Mouse (Mus musculus) lung, embryonic 14.5 days (tissue): Measurements from ENCODE around the gene Bhlhe40. TPM values are rescaled to one million over a fixed set of nuclear protein-coding genes. Genes with fewer than 3 reads are reported as not detected.

Experiments used
- ATAC-seq: fragments of 200-750 bp; cut with Nextera tagmentation; 2 replicates; pipeline ENCODE4 v1.8.0; 2017; ENCODE audit warnings: mild to moderate bottlenecking, moderate TSS enrichment, moderate library complexity; ENCODE audit not compliant: insufficient read depth
- DNase-seq: peaks from one replicate; pipeline ENCODE4 v3.0.0-alpha.2; 2015
- H3K27ac ChIP-seq: fragments of 300-500 bp; sonication (generic); 2 replicates; pipeline ENCODE4 v1.5.1; 2014; ENCODE audit warnings: low read depth, mild to moderate bottlenecking, moderate library complexity
- H3K27me3 ChIP-seq: fragments of 300-500 bp; sonication (generic); 2 replicates; pipeline ENCODE4 v1.6.1; 2014; ENCODE audit warnings: low read length, control low read depth; ENCODE audit not compliant: insufficient read depth
- H3K36me3 ChIP-seq: fragments of 300-500 bp; sonication (generic); 2 replicates; pipeline ENCODE4 v1.6.1; 2014; ENCODE audit warnings: control low read depth; ENCODE audit not compliant: insufficient read depth
- H3K4me1 ChIP-seq: fragments of 300-500 bp; sonication (generic); 2 replicates; pipeline ENCODE4 v1.6.1; 2014; ENCODE audit warnings: antibody characterized with exemption, control low read depth; ENCODE audit not compliant: insufficient read depth
- H3K4me2 ChIP-seq: fragments of 300-500 bp; sonication (generic); 2 replicates; pipeline ENCODE4 v1.6.1; 2014; ENCODE audit warnings: mild to moderate bottlenecking
- H3K4me3 ChIP-seq: fragments of 300-500 bp; sonication (generic); 2 replicates; pipeline ENCODE4 v1.5.1; 2014; ENCODE audit warnings: low read depth, low read length
- H3K9ac ChIP-seq: fragments of 300-500 bp; sonication (generic); 2 replicates; pipeline ENCODE4 v1.6.1; 2014
- H3K9me3 ChIP-seq: fragments of 300-500 bp; sonication (generic); 2 replicates; pipeline ENCODE4 v1.6.1; 2016; ENCODE audit warnings: low read depth, low read length, control low read depth
- CTCF ChIP-seq: IDR thresholded peaks from 2 replicates; pipeline ENCODE4 v1.5.1; 2016; ENCODE audit warnings: antibody characterized with exemption, low read depth
- WGBS: fragments of 180-500 bp; shearing (Covaris S2); extraction: QIAGEN DNeasy Blood & Tissue Kit; methylation state at CpG from one replicate; pipeline ENCODE4 v1.1.7; 2014; 5-methylcytosine and 5-hydroxymethylcytosine counted together
- polyA plus RNA-seq: library from polyadenylated mRNA; unstranded; fragments of >200 nt; fragmentation: Nextera tagmentation; extraction: Ambion mirVana; gene quantifications from 2 replicates; pipeline ENCODE4 v1.2.1, GENCODE M21; 2014

Bhlhe40 gene
- polyA plus RNA-seq, 1 experiment from 2014 or later: 8.8 TPM

DNA sequence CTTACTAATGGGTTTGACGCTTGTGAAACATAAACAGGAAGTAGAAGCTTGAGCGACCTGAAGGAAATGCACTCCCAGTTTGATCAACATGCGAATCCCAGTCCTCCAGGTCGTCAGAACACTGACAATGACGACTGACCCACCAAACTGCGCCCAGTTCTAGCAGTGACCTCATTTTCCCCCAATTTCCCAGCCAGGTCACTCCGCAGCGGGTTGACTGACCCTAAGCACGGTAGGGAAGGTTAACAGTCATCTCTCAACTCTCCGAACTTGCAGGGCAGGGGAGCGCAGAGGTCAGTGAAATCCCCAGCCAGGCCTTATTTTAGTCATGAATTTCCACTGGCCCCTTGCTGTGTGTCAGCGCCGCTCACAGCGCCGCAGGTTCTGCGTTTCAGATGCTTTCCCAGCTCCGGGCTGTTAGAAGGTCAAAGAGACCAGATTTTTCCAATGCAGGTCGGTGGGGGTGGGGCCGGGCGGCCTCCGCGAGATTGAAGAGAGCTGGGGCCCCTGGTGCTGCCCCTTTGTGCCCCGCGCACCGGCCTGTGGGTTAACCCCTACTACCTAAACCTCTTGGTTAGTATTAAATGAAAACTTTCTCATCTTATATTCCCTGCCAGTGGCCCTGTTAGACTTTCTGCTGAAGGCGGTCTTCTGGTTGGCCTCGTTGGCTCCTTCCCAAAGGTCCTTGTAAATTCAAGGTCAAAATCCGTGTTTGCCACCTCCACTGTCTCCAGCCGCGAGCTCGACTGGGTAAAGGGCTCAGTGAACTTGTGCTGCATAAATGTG, 1.8 kb upstream of the Bhlhe40 start:
- H3K27me3 ChIP-seq: no peaks in the 10 kb centered on the region
- peak overlapping the region; percentile 67; the same call in 1 of the 2 replicates for H3K9ac ChIP-seq
- peak overlapping the region; percentile 97 for H3K27ac ChIP-seq
- H3K4me3 ChIP-seq: peak overlapping the region; percentile 43
- peak overlapping the region; percentile 93 for H3K4me2 ChIP-seq
- H3K9me3 ChIP-seq: no peaks in the 10 kb centered on the region
- TF ChIP-seq CTCF: no peak
- H3K36me3 ChIP-seq: no peaks in the 10 kb centered on the region
- no peaks in the 10 kb centered on the region for H3K4me1 ChIP-seq
- ATAC-seq (peak; percentile 1; the same call in 1 of the 2 replicates), DNase-seq (peak; percentile 47)
- WGBS: 3% methylated on average over 31 of the region's 31 CpGs

DNA sequence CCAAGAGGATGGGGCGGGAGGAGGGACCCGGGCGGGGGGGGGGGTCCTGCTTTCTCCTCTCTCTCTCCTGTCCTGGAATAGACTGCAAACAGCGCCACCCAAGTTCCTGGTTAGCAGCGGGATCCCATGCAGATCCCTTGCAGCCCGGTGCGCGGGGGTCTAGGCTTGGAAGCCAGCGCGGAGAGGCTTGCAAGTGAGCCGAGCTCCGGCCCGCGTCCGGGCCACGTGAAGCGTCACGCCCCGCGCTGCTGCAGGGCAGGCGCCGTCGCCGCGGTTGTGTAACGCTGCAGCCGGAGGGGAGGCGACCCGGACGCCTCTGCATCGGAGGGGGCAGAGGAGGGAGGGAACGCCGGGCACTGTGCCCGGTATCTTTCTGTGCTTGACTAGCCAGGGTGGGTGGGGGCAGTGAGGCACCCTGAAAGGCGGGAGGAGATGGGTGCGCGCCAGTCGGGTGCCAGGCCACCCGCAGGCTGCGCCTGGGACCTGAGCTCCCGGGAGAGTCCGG, 1.2 kb upstream of the Bhlhe40 start:
- TF ChIP-seq CTCF: peak; percentile 61
- peak overlapping the region; percentile 43 for H3K4me3 ChIP-seq
- H3K9ac ChIP-seq: peak overlapping the region; percentile 67
- under 1% methylated on average over 38 of the region's 42 CpGs for WGBS
- peak overlapping the region; percentile 97 for H3K27ac ChIP-seq
- H3K4me1 ChIP-seq: no peaks in the 10 kb centered on the region
- DNase-seq (peak; percentile 93), ATAC-seq (peak; percentile 79)
- 0 out of 2 replicates have a peak, but pooled peaks cover 1% of the 10 kb centered on the region for H3K36me3 ChIP-seq
- H3K27me3 ChIP-seq: no peaks in the 10 kb centered on the region
- peak overlapping the region; percentile 93 for H3K4me2 ChIP-seq
- no peaks in the 10 kb centered on the region for H3K9me3 ChIP-seq

DNA sequence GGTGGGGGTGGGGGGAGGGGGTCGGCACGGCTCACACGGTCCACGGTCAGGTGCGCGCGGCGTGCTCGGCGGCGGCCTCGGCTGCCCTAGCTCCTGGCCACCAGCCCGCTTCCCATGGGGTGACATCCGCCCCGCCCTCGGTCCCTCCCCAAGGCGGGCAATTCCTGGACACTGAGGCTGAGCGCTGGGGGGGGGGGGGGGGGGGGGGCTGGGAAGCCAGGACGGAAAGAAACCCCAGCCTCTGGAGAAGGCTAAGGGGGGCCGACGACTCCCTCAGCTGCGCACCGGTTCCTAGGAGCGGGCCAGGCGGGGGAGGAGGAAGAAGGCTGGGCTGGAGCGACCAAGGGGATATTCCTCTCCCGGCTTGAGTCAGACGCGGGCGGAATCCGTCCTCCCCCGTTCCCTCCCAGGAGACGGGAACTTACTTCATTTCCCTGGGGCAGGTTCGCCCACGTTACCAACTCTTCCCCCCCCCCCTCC, 663 bp upstream of the Bhlhe40 start:
- Histone ChIP-seq H3K4me2 (peak overlapping the region; percentile 93), H3K4me3 (peak overlapping the region; percentile 43), H3K9ac (peak overlapping the region; percentile 67), H3K27ac (peak overlapping the region; percentile 97), H3K9me3 (no peaks in the 10 kb centered on the region), H3K36me3 (peaks cover 6% of the 10 kb centered on the region), H3K27me3 (no peaks in the 10 kb centered on the region), H3K4me1 (no peaks in the 10 kb centered on the region)
- 0% methylated on average over 17 of the region's 35 CpGs for WGBS
- peak; percentile 85 for ATAC-seq
- DNase-seq: peak; percentile 89
- no peak for TF ChIP-seq CTCF

DNA sequence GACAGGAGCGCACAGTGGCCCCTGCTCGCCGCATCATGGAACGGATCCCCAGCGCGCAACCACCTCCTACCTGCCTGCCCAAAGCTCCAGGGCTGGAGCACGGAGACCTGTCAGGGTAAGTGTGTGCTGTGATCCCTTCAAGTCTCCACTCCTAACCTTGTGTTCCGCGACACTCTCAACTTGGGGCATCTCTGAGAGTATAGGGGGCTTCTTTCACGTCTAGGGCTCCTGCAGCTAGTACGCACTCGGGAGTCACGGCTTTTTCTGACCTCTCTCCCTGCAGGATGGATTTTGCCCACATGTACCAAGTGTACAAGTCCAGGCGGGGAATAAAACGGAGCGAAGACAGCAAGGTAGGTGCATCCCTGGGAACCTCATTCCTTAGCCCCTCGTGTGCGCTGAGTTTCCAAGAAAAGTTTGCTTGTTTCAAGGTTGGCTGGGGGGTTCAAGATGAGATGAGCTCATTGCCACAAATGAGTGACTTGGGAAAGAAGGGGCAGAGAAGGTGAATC, 505 bp downstream of the Bhlhe40 start:
- under 1% methylated on average over 18 of the region's 18 CpGs for WGBS
- TF ChIP-seq CTCF: no peak
- ATAC-seq (no peak; the same call in 1 of the 2 replicates), DNase-seq (no peak)
- Histone ChIP-seq H3K4me1 (no peaks in the 10 kb centered on the region), H3K9ac (peak overlapping the region; percentile 67), H3K27me3 (no peaks in the 10 kb centered on the region), H3K4me2 (peak overlapping the region; percentile 93), H3K4me3 (peak overlapping the region; percentile 43), H3K27ac (peak overlapping the region; percentile 97), H3K9me3 (no peaks in the 10 kb centered on the region), H3K36me3 (peaks cover 15% of the 10 kb centered on the region)

DNA sequence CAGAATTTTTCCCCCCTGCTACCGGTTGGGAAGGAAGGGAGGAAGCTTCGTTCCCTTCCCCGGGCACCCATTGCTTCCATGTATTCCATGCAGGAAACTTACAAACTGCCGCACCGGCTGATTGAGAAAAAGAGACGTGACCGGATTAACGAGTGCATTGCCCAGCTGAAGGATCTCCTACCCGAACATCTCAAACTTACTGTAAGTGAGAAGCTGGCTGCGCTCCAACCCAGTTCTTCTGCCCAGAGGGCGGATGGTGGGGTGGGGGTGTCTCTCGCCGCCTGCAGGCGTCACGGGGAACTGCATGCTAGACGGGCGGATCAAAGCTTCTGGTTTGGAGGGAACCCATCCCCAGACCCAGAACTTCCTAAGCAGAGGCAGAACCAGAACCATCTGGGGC, 983 bp downstream of the Bhlhe40 start:
- Histone ChIP-seq H3K4me3 (peak overlapping the region; percentile 43), H3K4me2 (peak overlapping the region; percentile 93), H3K27ac (peak overlapping the region; percentile 97; the same call in 1 of the 2 replicates), H3K9ac (peak overlapping the region; percentile 67), H3K27me3 (no peaks in the 10 kb centered on the region), H3K9me3 (no peaks in the 10 kb centered on the region), H3K4me1 (no peaks in the 10 kb centered on the region), H3K36me3 (peaks cover 15% of the 10 kb centered on the region)
- DNase-seq (peak; percentile 96), ATAC-seq (no peak)
- peak; percentile 96 for TF ChIP-seq CTCF
- under 1% methylated on average over 17 of the region's 17 CpGs for WGBS

DNA sequence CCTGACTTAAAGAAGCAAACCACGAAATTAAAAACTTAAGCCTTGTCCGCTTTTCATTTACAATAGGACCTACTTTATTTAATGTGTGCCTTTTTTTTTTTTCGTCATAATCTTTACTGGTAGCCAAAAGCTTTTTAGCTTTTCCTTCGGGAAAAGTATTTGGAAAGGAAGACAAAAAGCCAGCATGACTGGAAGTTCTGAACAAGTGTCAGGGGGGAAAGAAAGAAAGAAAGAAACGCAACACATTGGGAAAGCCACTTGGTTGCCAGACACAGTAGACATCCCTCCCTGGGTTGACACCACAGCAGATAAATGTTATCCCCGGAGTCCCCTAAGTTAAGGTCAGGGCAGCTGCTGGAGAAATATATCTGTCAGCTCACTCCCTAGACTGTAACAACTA, 1.5 kb downstream of the Bhlhe40 start:
- H3K4me2 ChIP-seq: peak overlapping the region; percentile 93
- H3K36me3 ChIP-seq: peaks cover 15% of the 10 kb centered on the region
- 35% methylated on average over 6 of the region's 6 CpGs for WGBS
- no peak overlapping the region for H3K27ac ChIP-seq
- TF ChIP-seq CTCF: no peak
- no peaks in the 10 kb centered on the region for H3K4me1 ChIP-seq
- H3K9ac ChIP-seq: no peak overlapping the region
- DNase-seq (no peak), ATAC-seq (no peak)
- no peaks in the 10 kb centered on the region for H3K27me3 ChIP-seq
- H3K4me3 ChIP-seq: peak overlapping the region; percentile 43
- H3K9me3 ChIP-seq: no peaks in the 10 kb centered on the region
